Mouse (Mus musculus) limb, embryonic 11.5 days (tissue): ENCODE data around the gene Dnajb8. TPM values are rescaled to one million over a fixed set of nuclear protein-coding genes. Genes with fewer than 3 reads are reported as not detected.

Experiments
- ATAC-seq: fragments of 200-750 bp; cut with Nextera tagmentation; 2 replicates; pipeline ENCODE4 v1.8.0; 2017; ENCODE audit warnings: low read depth; ENCODE audit not compliant: insufficient number of reproducible peaks, low FRiP score, low TSS enrichment
- DNase-seq: peaks from one replicate; pipeline ENCODE4 v3.0.0-alpha.2; 2015; ENCODE audit warnings: low spot score
- H3K27ac ChIP-seq: fragments of 300-500 bp; sonication (generic); replicated peaks from 2 replicates; pipeline ENCODE4 v1.5.1; 2014; ENCODE audit warnings: low read depth, mild to moderate bottlenecking, low read length
- H3K27me3 ChIP-seq: fragments of 300-500 bp; sonication (generic); 2 replicates; pipeline ENCODE4 v1.6.1; 2014; ENCODE audit warnings: mild to moderate bottlenecking, low read length, mixed read lengths; ENCODE audit not compliant: control insufficient read depth, insufficient read depth
- H3K36me3 ChIP-seq: fragments of 300-500 bp; sonication (generic); 2 replicates; pipeline ENCODE4 v1.6.1; 2014; ENCODE audit warnings: mild to moderate bottlenecking, low read length, moderate library complexity, mixed read lengths; ENCODE audit not compliant: control insufficient read depth, insufficient read depth
- H3K4me1 ChIP-seq: fragments of 300-500 bp; sonication (generic); 2 replicates; pipeline ENCODE4 v1.6.1; 2014; ENCODE audit warnings: low read length, mixed read lengths; ENCODE audit not compliant: control insufficient read depth, insufficient read depth
- H3K4me2 ChIP-seq: fragments of 300-500 bp; sonication (generic); 2 replicates; pipeline ENCODE4 v1.6.1; 2014; ENCODE audit warnings: low read depth, mild to moderate bottlenecking, moderate library complexity; ENCODE audit not compliant: severe bottlenecking
- H3K4me3 ChIP-seq: fragments of 300-500 bp; sonication (generic); 2 replicates; pipeline ENCODE4 v1.5.1; 2014; ENCODE audit warnings: low read depth, low read length
- H3K9ac ChIP-seq: fragments of 300-500 bp; sonication (generic); 2 replicates; pipeline ENCODE4 v1.6.1; 2014; ENCODE audit warnings: mild to moderate bottlenecking, low read length
- H3K9me3 ChIP-seq: fragments of 300-500 bp; sonication (generic); 2 replicates; pipeline ENCODE4 v1.6.1; 2016; ENCODE audit warnings: low read length; ENCODE audit not compliant: control insufficient read depth
- WGBS: fragments of 180-500 bp; shearing (Covaris S2); extraction: QIAGEN DNeasy Blood & Tissue Kit; methylation state at CpG from one replicate; pipeline ENCODE4 v1.1.7; 2014; 5-methylcytosine and 5-hydroxymethylcytosine counted together
- polyA plus RNA-seq: library from polyadenylated mRNA; unstranded; fragments of >200 nt; fragmentation: Nextera tagmentation; extraction: Ambion mirVana; gene quantifications from 2 replicates; pipeline ENCODE4 v1.2.1, GENCODE M21; 2014

Dnajb8 gene
- polyA plus RNA-seq, 1 experiment from 2014 or later, result not detected

DNA sequence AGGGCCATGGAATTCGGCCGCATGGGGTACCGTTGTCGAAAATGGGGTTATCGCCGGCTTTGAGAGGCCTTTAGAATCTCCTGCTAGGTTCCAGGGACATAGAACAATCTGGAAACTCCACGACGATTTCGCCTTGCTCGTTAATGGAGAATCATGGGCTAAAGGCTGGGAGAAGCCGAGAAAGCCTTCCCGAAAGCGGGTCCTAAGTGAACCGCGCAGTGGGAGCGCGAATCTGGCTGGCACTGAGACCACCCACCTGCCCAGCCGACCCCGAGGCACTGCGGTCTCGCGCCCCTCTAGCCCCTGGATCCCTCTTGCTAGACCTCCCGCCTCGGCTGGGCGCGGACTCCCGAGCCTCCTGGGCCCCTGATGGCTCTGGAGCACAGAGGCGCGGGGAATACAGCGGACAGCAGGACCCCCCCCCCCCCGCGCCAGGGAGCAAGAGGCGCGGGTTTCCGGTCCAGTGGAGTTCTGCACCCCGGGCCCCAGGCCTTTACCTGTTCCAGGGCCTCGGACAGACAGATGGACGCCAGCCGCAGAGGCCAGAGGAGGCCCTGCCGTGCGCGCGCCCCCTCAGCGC is 25.2 kb upstream of the Dnajb8 start:
- ATAC-seq (no peak), DNase-seq (peak; percentile 69)
- Histone ChIP-seq H3K27me3 (peaks cover 100% of the 10 kb centered on the region), H3K9ac (peak overlapping the region; percentile 40), H3K4me2 (peak overlapping the region; percentile 84), H3K36me3 (no peaks in the 10 kb centered on the region), H3K9me3 (no peaks in the 10 kb centered on the region), H3K4me3 (peak overlapping the region; percentile 38), H3K27ac (no peak overlapping the region), H3K4me1 (peaks cover 36% of the 10 kb centered on the region)
- under 1% methylated on average over 39 of the region's 44 CpGs for WGBS

DNA sequence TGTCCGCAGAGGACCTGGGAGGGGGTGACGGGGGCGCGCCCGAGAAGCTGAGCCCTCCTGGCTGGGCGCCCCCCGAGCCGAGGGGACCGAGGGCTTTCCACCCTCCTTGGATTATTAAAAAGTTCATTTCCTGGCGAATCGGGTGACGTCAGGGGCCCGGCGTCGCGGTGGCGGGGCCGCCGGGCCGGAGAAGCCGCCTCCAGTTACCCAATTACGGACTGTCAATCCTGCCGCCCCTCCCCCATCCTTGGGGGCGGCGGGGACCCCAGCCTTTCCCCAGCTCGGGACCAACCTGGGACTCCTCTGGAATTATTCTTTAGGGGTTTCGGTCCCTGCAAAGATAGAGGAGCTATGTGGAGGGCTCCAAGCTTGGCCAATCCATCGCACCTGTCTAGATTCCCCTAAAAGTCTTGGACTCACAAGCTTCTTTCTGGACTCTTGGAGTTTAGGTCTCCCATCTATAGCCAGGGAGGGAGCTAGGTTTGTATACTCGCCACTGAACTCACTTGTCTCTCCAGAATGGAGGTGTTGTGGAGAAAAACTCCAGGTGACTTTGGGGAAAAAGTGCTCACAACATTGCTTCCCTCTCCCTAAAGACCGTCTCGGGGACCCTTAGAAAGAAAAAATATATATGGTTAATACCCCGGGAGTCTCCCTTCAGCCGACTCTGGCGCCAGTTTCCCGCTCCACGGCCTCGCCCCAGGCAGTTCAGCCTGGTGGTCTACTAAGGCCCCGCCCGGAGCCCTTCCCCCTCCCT is 24.6 kb upstream of the Dnajb8 start:
- DNase-seq, result no peak
- Histone ChIP-seq H3K4me3 (peak overlapping the region; percentile 38), H3K36me3 (no peaks in the 10 kb centered on the region), H3K4me2 (peak overlapping the region; percentile 84), H3K9ac (peak overlapping the region; percentile 40), H3K27me3 (peaks cover 100% of the 10 kb centered on the region), H3K9me3 (no peaks in the 10 kb centered on the region), H3K27ac (no peak overlapping the region), H3K4me1 (peaks cover 36% of the 10 kb centered on the region)
- no peak for ATAC-seq
- WGBS, result under 1% methylated on average over 39 of the region's 39 CpGs

DNA sequence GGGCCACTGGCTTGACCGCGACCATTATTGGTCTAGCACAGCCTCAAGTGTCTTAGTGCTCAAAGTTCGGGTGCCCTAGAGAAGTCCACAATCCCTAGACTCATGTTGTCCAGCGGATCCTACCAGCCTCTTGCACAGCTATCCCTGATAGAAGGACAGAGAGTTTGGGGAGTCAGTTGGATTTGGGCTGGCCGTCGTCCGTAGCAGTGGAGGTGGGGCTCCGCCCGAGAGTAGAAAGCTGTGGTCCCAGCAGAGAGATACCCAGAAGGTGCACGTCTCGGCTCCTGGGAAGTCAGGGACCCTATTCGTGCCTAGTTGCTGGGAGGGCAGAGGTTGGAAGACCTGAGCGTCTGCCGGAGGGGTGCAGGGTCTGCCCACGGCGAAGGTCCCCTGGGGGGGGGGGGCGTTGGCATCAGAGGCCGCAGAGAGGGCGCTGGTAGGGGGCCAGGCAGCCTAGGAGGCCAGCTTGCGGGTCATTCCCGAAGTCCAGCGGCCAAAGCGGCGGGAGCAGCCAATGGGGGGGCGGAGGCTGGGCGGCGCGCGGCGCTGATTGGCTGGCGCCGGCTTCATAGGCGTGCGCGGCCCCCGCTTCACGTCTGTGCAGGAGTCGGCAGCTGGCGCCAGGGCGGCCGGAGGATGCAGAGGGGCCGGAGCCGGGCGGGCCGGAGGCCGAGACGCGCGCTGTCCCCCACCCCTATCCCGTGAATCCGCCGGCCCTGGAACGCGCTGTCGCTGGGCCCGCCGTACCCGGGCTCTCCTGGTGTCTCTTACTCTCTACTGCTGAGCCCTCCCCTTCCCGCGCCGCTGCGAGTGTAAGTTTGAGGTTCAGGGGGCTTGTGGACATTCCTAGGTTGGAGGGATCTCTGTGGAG is 23.8 kb upstream of the Dnajb8 start:
- Histone ChIP-seq H3K27ac (no peak overlapping the region), H3K9me3 (no peaks in the 10 kb centered on the region), H3K9ac (peak overlapping the region; percentile 37), H3K36me3 (no peaks in the 10 kb centered on the region), H3K27me3 (peaks cover 94% of the 10 kb centered on the region), H3K4me3 (peak overlapping the region; percentile 37), H3K4me1 (peaks cover 36% of the 10 kb centered on the region), H3K4me2 (peak overlapping the region; percentile 84)
- under 1% methylated on average over 56 of the region's 62 CpGs for WGBS
- DNase-seq, result peak; percentile 83
- ATAC-seq, result peak; percentile 26; the same call in 1 of the 2 replicates

DNA sequence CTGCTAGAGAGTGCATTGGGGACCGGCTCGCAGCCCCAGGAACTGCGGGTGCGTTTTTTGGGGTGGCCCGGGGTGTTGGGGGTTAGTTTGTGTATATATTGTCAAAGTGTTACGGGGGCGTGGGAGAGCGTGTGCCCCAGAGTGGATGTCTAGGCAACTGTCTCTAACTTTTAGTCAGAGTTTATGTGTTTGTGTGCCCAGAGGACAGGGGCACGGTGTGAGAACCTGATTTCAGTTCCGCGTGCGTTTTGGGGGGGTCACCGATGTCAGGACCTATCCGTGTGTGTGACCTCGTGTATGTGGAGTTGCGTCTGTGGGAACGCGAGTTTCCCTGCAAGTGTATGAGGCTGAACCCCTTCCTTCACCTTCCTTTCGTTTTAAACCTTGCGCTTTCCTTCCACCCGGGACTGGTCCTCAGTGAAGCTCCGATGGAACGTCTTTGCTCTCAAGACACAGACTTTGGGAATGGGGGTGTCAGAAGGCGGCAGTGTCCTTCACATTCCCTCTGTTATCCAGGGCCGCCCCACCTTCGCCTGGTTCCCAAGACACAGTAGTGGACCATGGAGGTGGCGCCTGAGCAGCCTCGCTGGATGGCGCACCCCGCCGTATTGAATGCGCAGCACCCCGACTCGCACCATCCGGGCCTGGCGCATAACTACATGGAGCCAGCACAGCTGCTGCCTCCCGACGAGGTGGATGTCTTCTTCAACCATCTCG is 22.9 kb upstream of the Dnajb8 start:
- Histone ChIP-seq H3K27me3 (peaks cover 94% of the 10 kb centered on the region), H3K27ac (no peak overlapping the region), H3K9me3 (no peaks in the 10 kb centered on the region), H3K4me3 (peak overlapping the region; percentile 37), H3K4me1 (peaks cover 30% of the 10 kb centered on the region), H3K9ac (peak overlapping the region; percentile 37; the same call in 1 of the 2 replicates), H3K36me3 (no peaks in the 10 kb centered on the region), H3K4me2 (peak overlapping the region; percentile 84)
- DNase-seq, result peak; percentile 59
- WGBS, result under 1% methylated on average over 39 of the region's 39 CpGs
- ATAC-seq, result no peak

DNA sequence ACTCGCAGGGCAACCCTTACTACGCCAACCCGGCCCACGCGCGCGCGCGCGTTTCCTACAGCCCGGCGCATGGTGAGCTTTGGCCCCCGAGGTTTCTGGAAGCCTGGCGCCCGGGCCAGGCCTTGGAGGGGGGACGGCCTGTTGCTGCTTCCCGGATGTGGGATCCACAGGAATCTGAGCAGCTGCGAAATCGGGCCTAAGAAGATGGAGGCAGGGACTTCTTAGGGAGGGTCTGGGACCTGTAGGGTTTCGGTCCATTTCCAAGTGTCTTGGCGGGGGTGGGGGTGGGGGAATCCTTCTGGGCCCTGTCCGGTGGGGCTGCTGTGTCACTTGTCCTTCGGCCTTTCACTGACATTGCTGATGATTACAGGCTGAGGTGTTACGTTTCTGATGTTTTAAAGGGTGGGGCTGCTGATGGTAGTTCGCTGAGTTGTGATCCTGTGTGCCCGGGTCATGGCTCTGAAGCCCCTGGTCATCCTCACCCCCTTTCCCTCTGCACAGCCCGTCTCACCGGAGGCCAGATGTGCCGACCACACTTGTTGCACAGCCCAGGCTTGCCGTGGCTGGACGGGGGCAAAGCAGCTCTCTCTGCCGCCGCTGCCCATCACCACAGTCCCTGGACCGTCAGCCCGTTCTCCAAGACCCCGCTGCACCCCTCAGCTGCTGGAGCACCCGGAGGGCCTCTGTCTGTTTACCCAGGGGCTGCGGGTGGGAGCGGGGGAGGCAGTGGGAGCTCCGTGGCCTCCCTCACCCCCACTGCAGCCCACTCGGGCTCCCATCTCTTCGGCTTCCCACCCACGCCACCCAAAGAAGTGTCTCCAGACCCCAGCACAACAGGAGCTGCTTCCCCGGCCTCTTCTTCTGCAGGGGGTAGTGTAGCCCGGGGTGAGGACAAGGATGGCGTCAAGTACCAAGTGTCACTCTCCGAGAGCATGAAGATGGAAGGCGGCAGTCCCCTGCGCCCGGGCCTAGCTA is 22.1 kb upstream of the Dnajb8 start:
- H3K9ac ChIP-seq, result no peak overlapping the region
- DNase-seq, result peak; percentile 60
- peaks cover 93% of the 10 kb centered on the region for H3K27me3 ChIP-seq
- no peaks in the 10 kb centered on the region for H3K9me3 ChIP-seq
- WGBS, result 2% methylated on average over 50 of the region's 50 CpGs
- no peak for ATAC-seq
- peak overlapping the region; percentile 37; the same call in 1 of the 2 replicates for H3K4me3 ChIP-seq
- H3K27ac ChIP-seq, result no peak overlapping the region
- peak overlapping the region; percentile 84 for H3K4me2 ChIP-seq
- H3K36me3 ChIP-seq, result no peaks in the 10 kb centered on the region
- H3K4me1 ChIP-seq, result peaks cover 28% of the 10 kb centered on the region

DNA sequence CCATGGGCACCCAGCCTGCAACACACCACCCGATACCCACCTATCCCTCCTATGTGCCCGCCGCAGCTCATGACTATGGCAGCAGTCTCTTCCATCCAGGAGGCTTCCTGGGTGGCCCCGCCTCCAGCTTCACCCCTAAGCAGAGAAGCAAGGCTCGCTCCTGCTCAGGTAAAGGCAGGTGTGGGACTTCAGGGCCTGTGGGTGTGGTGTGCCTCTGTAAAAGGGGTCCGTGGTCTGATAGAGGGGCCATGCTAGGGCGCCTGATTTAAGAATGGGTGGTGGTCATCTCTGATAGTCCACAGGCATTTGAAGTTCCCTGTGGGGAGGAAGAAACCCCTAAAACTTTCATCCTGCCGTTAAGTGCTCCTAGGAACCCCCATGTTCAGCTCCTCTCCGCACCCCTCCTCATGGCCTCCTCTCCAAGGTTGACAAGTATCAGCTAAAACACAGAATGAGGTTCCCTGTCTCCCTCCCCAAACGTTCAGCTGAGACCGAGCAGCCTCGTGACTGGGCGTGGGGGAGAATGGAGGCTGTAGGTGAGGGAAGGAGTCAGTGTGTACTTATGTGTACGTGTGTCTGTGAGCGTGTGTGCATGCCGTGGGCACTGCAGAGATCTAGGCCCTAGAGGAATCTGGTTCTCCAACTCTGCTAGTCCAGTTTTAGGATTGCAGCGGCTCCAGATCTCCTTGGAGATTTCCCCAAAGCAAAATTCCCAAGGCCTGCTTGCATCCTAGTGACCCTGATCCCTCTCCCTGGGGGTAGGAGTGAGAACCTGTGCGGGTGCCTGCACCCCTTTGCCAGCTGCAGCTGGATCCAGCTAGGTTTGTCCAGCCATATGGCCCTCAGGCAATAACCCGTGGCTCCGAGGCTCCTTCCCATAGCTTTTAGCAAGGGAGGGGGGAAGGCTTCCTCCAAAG is 21.1 kb upstream of the Dnajb8 start:
- no peak overlapping the region for H3K4me3 ChIP-seq
- H3K9me3 ChIP-seq, result no peaks in the 10 kb centered on the region
- H3K27me3 ChIP-seq, result peaks cover 92% of the 10 kb centered on the region
- 6% methylated on average over 20 of the region's 20 CpGs for WGBS
- H3K9ac ChIP-seq, result no peak overlapping the region
- H3K4me1 ChIP-seq, result peaks cover 27% of the 10 kb centered on the region
- no peak overlapping the region for H3K27ac ChIP-seq
- H3K4me2 ChIP-seq, result no peak overlapping the region
- ATAC-seq (no peak), DNase-seq (peak; percentile 46)
- no peaks in the 10 kb centered on the region for H3K36me3 ChIP-seq
